Mouse (Mus musculus): ENCODE measurements around the gene Dido1.

Dido1 gene

DNA sequence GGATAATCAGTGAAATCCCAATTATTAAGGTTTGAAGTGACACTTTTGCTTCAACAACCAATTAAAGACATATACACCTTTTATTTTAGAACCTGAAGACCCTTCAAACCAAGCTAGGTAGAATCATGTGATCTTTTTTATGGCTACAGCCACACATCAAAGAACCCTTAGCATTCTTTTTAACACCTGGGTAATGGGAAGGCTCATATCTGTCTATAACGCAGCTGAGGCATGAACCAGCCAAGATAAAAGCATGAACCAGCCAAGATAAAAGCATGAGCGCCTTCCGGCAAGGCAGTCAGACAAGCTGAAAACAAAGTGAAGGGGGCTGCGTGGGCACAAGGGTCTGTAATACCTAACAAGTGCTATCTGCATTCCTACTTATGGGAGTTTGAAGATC, 25.8 kb downstream of the Dido1 start:
- DNase-seq (ENCODE audit: low read depth, low spot score), result no peak

DNA sequence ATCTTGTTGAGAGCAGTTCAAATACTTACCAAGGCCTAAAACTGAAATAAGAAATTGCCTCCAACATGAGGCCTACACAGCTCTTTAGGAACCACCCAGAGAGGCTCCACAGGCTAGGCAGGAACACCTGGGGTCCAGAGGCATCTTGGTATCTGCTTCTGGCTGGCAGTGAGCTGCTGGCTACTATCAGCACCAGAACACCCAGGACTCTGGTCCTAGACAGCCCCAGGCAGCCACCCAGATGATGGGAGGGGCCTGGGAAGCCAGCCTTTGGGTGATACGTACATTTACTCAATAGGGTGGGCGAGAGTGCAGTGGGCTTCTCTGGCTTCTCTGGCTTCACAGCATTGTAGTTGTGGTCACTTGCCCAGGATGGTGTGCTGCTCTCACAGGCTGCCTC, 26.3 kb downstream of the Dido1 start:
- no peak for DNase-seq (ENCODE audit: low read depth, low spot score)

DNA sequence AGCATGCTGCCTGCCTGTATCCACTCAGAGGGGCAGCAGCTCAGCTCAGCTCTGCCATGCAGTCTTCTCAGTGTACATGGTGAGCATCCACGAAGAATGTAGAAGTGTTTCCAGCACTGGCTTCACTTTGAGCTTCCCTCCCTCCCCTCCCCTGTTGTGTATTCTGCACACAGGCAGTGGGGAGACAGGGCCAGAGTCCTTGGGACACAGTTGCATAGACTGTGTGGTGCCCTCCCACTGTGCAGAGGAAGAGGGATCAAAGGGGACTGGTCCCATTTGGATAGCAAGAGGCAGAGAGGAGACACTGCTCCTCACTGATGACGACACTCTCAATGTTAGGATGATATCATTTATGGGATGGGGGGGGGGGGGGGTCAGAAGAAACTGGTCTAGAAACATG, 28.6 kb downstream of the Dido1 start:
- DNase-seq (ENCODE audit: low read depth, low spot score), result no peak

DNA sequence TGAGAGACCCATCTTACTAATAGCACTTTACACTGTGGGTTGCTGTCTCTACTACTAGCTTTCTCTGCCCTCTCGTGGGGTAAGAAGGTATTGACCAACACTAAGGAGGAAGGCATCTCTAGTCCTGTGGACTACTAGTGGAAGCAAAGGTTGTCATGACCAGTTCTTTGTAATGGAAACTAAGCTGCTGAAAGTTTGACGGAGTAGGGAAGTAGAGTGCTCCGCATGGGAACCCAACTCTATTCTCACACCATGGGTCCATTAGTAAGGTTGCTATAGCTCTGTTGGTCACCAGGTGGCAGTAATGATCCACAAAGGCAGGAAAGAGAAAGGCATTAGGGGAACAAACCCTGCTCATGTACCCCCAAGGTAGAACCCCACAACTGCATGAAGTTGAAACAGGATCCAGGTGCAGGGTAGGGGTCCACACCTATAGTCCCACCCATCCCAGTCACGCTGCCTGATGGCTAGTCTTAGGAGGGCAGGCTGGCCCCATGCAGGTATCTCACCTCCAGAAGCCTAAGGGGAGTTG, 31.1 kb downstream of the Dido1 start:
- peak; percentile 62 for DNase-seq (ENCODE audit: low read depth, low spot score)

DNA sequence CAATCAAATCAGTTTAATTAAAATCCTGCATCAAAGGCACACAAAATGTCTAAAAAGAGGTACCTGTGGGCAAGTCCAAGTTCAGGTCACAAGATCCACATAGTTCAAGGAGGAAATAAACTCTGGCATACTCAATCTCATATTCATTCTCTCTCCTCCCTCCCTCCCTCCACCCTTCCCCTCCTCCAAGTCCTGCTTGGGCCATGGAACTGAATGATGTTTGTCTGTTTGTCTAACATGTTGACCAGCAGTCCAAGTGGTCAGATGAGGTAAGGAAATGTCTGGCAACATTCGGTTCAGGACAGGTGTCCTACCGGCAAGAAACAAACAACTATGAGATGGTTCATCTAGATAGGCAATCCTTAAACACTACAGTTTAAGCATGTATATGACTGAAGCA, 33.1 kb downstream of the Dido1 start:
- DNase-seq (ENCODE audit: low read depth, low spot score), result no peak

DNA sequence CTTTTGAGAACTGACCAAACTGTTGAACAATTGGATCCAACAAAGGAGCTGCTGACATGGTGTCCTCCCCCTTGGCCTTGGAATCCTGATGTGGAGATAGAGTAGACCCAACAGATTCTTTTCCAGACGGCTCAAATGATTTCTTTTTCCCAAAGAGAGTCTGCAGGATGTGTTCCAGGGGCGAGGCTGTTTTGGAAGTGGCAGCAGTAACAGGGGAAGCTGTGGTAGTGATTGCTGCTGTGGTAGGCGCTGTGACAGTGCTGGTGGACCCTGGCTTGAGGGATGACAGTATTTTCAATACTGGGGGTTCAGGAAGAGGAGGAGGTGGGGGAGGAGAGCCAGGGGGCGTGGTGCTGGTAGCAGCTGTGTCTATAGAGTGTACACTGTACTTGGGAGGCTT, 47.8 kb downstream of the Dido1 start:
- no peak for DNase-seq (ENCODE audit: low read depth, low spot score)

DNA sequence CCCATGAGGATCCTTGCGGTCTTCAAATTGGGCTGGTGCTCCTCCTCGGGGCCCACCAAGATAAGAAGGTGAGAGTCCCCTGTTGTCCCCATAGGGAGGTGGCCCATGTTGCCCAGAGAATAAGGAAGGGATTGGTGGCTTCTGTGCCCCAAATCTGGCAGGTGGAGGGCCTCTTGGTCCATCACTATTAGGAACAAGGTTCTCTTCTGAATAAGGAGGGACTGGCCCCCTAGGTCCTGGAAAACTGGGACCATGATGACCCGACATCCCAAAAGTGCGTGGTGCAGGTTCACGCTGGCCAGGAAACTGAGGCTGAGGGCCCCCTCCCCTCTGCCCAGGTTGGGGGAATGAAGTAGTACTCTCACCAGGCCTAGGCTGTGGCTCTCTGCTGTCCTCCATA, 49.3 kb downstream of the Dido1 start:
- DNase-seq (ENCODE audit: low read depth, low spot score), result no peak

DNA sequence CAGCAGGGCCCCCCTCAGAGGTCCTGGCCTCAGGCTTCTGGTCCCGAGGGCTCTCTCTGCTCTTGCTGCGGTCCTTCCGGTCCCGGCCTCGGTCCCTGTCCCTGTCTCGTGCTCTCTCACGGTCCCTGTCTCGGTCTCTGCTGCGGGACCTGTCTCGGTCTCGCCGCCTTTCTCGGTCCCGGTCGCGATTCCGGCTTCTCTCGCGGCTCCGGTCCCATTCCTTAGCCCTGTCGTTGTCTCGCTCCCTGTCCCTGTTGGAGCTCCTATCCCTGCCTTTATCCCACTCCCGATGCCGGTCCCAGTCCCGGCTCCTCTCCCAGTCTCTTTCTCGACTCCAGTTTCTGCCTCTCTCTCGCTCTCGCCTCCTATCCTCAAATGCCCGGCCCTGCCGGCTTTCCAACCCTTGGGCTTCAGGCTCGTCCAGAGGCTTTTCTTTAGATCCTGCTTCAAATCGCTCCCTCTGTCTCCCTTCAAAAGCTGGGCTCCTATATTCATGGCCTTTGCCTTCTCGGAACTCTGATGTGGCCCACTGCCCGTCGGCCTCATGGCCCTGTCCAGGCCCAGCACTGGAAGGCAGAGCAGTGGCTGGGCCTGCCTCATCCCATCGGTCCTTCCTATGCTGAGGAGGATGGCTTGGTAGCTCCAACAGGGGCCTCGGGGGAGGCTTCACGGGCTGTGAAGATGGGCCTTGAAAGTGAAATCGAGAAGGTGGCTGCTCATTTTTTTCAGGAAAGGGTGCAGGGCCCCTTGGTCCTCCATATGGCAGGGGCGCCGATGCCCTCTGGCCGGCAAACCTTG, 50.2 kb downstream of the Dido1 start:
- no peak for DNase-seq (ENCODE audit: low read depth, low spot score)

DNA sequence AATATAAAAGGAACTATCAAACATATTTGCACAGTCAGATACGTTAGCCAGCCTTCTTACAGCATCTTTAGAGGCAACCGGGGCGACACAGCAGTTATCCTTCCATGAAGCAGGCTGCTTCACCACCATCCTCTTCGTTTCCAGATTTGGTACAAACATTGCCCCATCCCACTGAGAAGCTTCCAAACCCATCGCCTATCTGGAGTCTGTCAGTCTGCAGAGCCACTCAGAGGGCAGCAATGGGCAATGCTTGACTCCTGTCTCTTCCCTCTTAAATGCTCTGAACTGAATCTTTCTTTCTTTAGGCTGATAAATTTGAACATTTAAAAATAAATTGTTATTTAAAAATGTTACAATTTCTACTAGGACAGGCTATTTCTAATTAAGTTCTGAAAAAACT, 51.4 kb downstream of the Dido1 start:
- DNase-seq (ENCODE audit: low read depth, low spot score), result no peak

DNA sequence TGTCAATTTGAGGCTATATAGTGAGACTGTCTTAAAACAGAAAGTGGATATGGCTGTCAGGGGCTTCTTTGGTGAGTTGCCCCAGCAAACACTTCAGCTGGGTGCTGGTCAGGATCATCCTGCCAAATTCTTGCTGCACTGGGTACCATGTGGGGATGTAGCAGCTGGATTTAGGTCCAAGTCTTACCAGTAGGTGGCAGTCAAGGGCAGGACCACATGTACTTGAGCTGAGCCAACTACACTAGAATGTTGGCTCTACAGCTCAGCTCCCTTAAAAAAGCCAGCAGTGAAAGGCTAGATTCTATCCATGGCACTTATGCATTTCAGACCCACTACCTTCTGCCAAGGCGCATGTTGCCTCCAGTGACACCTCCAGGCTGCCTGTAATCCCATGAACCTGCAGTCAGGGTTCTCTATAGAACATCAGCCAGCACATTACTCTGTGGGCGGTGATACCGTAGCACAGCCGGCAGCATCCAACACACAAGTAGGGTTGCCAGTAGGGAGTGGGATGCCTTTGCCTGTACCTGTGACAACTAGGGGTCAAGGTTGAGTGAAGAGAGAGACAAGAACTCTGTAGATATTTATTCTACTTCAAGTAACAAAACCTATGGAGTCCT, 52.3 kb downstream of the Dido1 start:
- peak; percentile 91 for DNase-seq (ENCODE audit: low read depth, low spot score)

DNA sequence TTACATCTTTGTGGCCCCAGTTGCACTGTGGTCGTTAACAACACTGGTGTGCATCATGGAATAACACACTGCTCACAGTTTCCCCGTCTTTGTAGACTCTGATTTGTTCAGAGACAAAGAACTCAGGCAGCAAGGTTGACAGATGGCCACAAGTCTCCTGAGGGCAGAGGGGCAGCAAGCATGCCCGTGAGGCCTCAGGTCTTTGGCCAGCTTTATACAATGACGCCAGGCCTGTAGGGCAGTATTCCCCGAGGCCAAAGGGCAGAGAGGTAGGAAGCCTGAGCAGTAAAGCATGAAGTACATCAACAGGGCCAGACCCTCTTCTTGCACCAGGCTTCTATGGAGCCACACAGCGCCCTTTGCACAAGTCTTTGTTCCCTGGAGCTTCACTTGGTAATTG, 54.6 kb downstream of the Dido1 start:
- DNase-seq (ENCODE audit: low read depth, low spot score), result no peak

DNA sequence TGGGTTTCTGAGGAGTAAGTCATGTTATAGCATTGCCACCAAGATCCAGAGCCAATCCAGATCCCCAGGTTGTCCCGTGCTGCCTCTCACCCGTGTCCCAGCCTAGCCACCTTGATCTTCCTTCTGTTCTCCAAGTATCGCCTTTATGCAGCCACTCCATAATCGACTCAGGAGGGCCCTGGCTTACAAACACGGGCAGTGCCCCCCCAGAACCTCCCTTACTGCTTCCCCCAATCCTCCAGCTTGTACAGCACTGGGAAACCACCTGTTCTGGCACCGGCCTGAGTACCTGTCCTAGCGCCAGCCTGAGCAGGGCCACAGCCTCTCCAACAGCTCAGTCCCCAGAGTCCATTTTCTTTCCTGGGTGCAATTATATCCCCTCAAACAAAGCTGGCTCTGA, 55.1 kb downstream of the Dido1 start:
- no peak for DNase-seq (ENCODE audit: low read depth, low spot score)

DNA sequence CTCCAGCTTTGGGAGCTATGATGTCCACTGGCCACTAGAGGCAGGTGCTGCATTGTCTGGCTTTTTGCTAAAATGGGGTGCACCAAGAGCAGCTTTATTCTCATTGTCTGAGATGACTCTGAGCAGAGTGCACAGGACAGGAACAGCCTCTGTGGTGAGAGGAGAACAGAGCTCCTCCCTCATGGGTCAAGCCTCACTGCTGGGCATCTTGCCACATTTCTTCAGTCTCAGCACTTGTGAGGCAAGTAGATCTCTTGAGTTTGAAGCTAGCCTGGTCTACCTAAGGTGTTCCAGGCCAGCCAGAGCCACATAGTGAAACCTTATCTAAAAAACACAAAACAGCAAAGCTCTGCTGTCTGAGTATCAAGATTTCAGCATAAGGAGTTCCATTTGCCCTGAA, 63.0 kb downstream of the Dido1 start:
- DNase-seq (ENCODE audit: low read depth, low spot score), result no peak

DNA sequence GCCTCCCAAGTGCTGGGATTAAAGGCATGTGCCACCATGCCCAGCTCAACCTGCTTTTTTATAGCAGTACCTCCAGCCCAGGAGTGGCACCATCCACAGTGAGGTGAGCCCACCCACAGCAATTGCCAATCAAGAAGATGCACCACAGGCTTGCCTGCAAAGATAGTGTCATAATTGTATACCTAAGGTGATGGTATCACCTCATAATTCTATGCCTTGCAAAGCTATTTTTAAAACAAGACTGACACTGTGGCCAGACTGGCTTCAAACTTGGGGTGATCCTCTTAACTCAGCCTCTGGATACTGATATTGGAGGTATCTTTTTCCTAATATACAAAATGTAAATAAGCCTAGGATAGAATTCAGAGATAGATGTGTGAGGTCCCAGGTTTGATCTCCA, 66.2 kb downstream of the Dido1 start:
- DNase-seq (ENCODE audit: low read depth, low spot score), result no peak

DNA sequence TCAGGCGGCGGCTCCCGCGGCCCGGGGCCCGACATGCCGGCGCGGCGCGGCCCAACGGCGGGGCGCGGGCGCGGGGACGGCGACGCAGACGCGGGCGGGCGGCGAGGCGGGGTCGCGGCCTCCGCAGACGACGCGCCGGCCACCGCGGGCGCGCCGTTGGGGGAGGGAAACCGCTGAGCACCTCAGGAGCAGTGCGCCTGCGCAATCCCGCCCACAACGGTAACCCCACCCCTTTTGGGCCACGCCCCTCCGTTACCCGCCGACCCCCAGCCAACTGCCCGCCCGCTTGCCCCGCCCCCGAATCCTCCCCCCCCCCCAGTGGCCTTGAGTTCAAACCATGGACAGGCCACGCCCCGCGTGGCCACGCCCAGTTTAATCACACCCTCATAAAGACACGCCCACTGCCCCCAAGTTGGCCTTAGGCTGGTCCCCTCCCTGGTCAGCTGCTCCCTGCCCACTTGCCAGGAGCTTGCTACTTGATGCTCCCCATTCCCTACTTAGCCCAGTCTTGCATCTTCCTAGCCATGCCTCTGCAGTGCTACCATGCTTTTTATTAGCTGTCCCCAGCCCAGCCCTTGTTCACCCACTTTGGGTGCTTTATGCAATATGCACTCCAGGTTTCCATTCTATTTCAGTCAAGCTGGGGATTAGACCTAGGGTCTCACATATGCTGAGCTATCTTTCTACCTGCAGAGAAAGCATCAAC, 67.1 kb downstream of the Dido1 start, which contains the start of gene Tcfl5:
TSS of gene Tcfl5 (minus strand) at position 154 of the 706 bp plus-strand sequence.
- no peak for DNase-seq (ENCODE audit: low read depth, low spot score)

DNA sequence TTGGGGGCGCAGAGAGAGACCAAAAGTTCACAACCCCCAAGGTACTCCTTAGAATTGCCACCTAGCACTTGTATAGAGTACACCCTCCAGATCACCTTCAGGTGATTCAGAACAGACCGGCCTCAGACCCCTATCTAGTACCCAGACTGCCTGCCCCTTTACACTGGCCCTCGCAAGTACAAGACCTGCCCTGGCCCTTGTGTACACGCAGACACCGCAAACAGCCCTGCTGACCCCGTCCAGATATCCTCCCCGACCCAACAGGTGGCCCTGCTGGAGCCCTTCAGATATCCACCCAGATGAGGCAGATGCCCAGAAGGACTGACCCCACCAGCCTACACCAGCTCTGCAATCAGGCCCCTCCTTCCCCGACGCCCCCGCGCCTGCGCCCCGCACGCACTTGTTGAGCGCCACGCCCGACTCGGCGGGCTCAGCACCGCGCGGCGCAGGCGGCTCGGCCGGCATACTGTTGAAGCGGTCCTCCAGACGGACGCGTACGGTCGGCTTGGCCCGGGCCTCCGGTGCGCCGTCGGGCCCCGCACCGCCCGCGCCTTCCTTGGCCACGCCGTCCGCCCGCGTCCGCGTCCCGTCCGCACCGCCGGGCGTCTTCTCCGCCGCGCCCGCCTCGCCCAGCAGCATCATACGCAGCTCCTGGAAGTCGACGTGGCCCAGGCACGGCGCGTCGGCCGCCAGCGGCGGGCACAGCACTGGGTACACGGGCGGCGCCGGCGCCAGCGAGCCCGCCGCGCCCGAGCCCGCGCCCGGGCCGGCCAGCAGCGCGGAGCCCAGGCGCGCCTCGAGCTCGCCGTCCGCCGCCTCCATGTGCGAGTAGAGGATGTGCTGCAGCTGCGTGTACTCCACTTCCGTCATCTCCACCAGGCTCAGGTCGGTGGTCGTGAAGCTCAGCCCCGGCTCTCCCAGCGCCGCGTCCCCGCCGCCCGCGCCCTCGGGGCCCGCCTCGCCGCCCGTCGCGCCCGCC, 67.9 kb downstream of the Dido1 start:
- no peak for DNase-seq (ENCODE audit: low read depth, low spot score)

DNA sequence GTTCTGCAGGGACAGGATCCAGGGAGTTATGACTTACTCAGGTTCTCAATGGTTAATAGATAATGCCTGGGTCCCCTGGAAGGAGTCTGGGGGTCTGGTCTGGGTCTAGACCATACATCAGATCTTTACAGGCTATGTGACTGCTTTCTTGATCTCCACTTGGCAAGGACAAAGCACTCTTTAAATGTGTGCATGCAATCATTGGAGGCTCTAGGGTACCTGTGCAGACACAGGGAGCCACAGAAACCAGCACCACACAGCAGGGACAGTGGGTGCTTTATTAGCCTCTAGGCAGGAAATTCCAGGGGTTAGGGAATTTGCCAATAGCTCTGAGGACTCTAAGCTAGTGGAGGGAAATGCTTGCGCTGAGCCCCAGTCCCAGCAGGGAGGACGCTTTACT, 97.9 kb downstream of the Dido1 start:
- no peak for DNase-seq (ENCODE audit: low read depth, low spot score)

DNA sequence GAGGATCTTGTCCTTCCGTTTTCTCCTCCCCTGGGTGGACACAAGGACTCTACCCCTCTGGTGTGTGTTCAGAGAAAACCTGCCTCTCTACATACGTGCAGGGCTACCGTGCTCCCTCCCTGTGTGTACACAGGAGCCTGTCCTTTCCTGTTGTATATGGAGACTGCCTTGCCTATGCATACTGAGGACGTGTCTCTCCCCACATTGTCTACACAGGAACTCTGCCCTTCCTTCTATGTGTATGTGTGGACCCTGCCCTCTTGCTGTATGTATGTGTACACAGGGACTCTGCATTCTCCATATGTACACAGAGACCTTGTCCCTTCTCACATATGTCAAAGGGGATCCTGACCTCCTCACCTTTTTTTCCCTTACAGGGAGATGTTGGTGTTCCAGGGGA, 99.5 kb downstream of the Dido1 start:
- DNase-seq (ENCODE audit: low read depth, low spot score), result no peak
